Mouse (Mus musculus) lung, postnatal 0 days (tissue): ENCODE measurements around the gene Cfap65.

Experiments used
- CTCF ChIP-seq: IDR thresholded peaks from 2 replicates; pipeline ENCODE4 v1.5.1; 2016; ENCODE audit warnings: antibody characterized with exemption, mild to moderate bottlenecking
- EP300 ChIP-seq: IDR thresholded peaks from 2 replicates; pipeline ENCODE4 v1.6.1; 2016; ENCODE audit warnings: antibody characterized with exemption, mild to moderate bottlenecking, control low read depth

DNA sequence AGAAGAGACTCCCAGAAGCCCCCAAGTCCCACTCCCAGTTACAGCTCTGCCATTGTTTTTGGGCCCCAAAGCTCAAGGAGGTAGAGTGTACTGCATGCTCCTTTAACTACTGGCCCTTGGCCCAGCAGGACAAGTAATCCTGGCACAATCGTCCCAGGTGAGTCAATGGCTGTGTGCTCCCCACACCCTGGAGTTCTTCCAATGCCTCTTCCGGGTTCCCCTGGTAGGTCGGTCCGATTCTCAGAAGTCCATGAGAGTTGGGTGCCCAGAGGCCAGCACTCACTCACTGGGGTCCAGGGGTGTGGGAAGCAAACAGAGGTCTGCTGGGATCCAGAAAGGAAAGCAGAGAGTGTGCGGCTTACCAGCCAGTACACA is 27.4 kb upstream of the Cfap65 start:
- TF ChIP-seq CTCF (no peak), EP300 (no peak)
